Mouse (Mus musculus): ENCODE results near the gene Dnmbp. TPM values are rescaled to one million over a fixed set of nuclear protein-coding genes. Genes with fewer than 3 reads are reported as not detected.

Gene Dnmbp
- polyA plus RNA-seq, 1 experiment from 2014 or later = 8.4 TPM

- 2% methylated on average over 37 of the region's 41 CpGs for WGBS
- Histone ChIP-seq H3K36me3 (ENCODE audit: control insufficient read depth, insufficient read depth, low read length) (no peaks in the 10 kb centered on the region), H3K27ac (ENCODE audit: low read depth, low read length) (peak overlapping the region; percentile 75), H3K9ac (replicated peaks; ENCODE audit: low read depth, low read length) (peak overlapping the region; percentile 72), H3K4me3 (ENCODE audit: low read depth, low read length) (peak overlapping the region; percentile 59), H3K9me3 (ENCODE audit: control insufficient read depth, low read length) (no peaks in the 10 kb centered on the region), H3K4me1 (ENCODE audit: control insufficient read depth, insufficient read depth, low read length) (peaks cover 9% of the 10 kb centered on the region; the same call in 1 of the 2 replicates), H3K4me2 (ENCODE audit: low read depth, low read length) (peak overlapping the region; percentile 75), H3K27me3 (ENCODE audit: control insufficient read depth, insufficient read depth, low read length) (no peaks in the 10 kb centered on the region)
- peak; percentile 89 for ATAC-seq (ENCODE audit: low read depth)
These were observed 60.4 kb downstream of the Dnmbp start for GRCm38 (mm10) chr19:43879401-43880212.

- no peak for ATAC-seq (ENCODE audit: low read depth)
- H3K9me3 ChIP-seq (ENCODE audit: control insufficient read depth, low read length) = no peaks in the 10 kb centered on the region
- no peaks in the 10 kb centered on the region for H3K27me3 ChIP-seq (ENCODE audit: control insufficient read depth, insufficient read depth, low read length)
- WGBS = 6% methylated on average over 17 of the region's 17 CpGs
- H3K4me1 ChIP-seq (ENCODE audit: control insufficient read depth, insufficient read depth, low read length) = peaks cover 9% of the 10 kb centered on the region; the same call in 1 of the 2 replicates
- no peaks in the 10 kb centered on the region for H3K36me3 ChIP-seq (ENCODE audit: control insufficient read depth, insufficient read depth, low read length)
- H3K9ac ChIP-seq (replicated peaks; ENCODE audit: low read depth, low read length) = peak overlapping the region; percentile 72; the same call in 1 of the 2 replicates
- H3K4me2 ChIP-seq (ENCODE audit: low read depth, low read length) = peak overlapping the region; percentile 75
- peak overlapping the region; percentile 59 for H3K4me3 ChIP-seq (ENCODE audit: low read depth, low read length)
- no peak overlapping the region for H3K27ac ChIP-seq (ENCODE audit: low read depth, low read length)
These were observed 61.6 kb downstream of the Dnmbp start for GRCm38 (mm10) chr19:43878111-43879092.

- H3K4me3 ChIP-seq (ENCODE audit: low read depth, low read length) = no peak overlapping the region
- H3K27me3 ChIP-seq (ENCODE audit: control insufficient read depth, insufficient read depth, low read length) = no peaks in the 10 kb centered on the region
- H3K4me2 ChIP-seq (ENCODE audit: low read depth, low read length) = no peak overlapping the region
- H3K4me1 ChIP-seq (ENCODE audit: control insufficient read depth, insufficient read depth, low read length) = peaks cover 9% of the 10 kb centered on the region; the same call in 1 of the 2 replicates
- no peaks in the 10 kb centered on the region for H3K36me3 ChIP-seq (ENCODE audit: control insufficient read depth, insufficient read depth, low read length)
- WGBS = 78% methylated on average over 8 of the region's 8 CpGs
- H3K9ac ChIP-seq (replicated peaks; ENCODE audit: low read depth, low read length) = no peak overlapping the region
- H3K9me3 ChIP-seq (ENCODE audit: control insufficient read depth, low read length) = no peaks in the 10 kb centered on the region
- no peak overlapping the region for H3K27ac ChIP-seq (ENCODE audit: low read depth, low read length)
- no peak for ATAC-seq (ENCODE audit: low read depth)
These were observed 62.6 kb downstream of the Dnmbp start for GRCm38 (mm10) chr19:43877364-43877763.

- 36% methylated on average over 2 of the region's 2 CpGs for WGBS
- no peak overlapping the region for H3K4me3 ChIP-seq (ENCODE audit: low read depth, low read length)
- no peaks in the 10 kb centered on the region for H3K27me3 ChIP-seq (ENCODE audit: control insufficient read depth, insufficient read depth, low read length)
- no peak for ATAC-seq (ENCODE audit: low read depth)
- no peaks in the 10 kb centered on the region for H3K36me3 ChIP-seq (ENCODE audit: control insufficient read depth, insufficient read depth, low read length)
- H3K27ac ChIP-seq (ENCODE audit: low read depth, low read length) = no peak overlapping the region
- no peaks in the 10 kb centered on the region for H3K9me3 ChIP-seq (ENCODE audit: control insufficient read depth, low read length)
- no peak overlapping the region for H3K4me2 ChIP-seq (ENCODE audit: low read depth, low read length)
- H3K9ac ChIP-seq (replicated peaks; ENCODE audit: low read depth, low read length) = no peak overlapping the region
- peaks cover 9% of the 10 kb centered on the region; the same call in 1 of the 2 replicates for H3K4me1 ChIP-seq (ENCODE audit: control insufficient read depth, insufficient read depth, low read length)
These were observed 64.0 kb downstream of the Dnmbp start for GRCm38 (mm10) chr19:43875996-43876395.

- ATAC-seq (ENCODE audit: low read depth) = no peak
- Histone ChIP-seq H3K27ac (ENCODE audit: low read depth, low read length) (no peak overlapping the region), H3K4me2 (ENCODE audit: low read depth, low read length) (no peak overlapping the region), H3K4me1 (ENCODE audit: control insufficient read depth, insufficient read depth, low read length) (peaks cover 5% of the 10 kb centered on the region; the same call in 1 of the 2 replicates), H3K9ac (replicated peaks; ENCODE audit: low read depth, low read length) (no peak overlapping the region), H3K27me3 (ENCODE audit: control insufficient read depth, insufficient read depth, low read length) (no peaks in the 10 kb centered on the region), H3K4me3 (ENCODE audit: low read depth, low read length) (no peak overlapping the region), H3K9me3 (ENCODE audit: control insufficient read depth, low read length) (no peaks in the 10 kb centered on the region), H3K36me3 (ENCODE audit: control insufficient read depth, insufficient read depth, low read length) (peaks cover 3% of the 10 kb centered on the region; the same call in 1 of the 2 replicates)
- whole genome bisulfite sequencing = 97% methylated on average over 11 of the region's 11 CpGs
These were observed 65.6 kb downstream of the Dnmbp start for GRCm38 (mm10) chr19:43874351-43874750.

- Histone ChIP-seq H3K4me2 (ENCODE audit: low read depth, low read length) (no peak overlapping the region), H3K36me3 (ENCODE audit: control insufficient read depth, insufficient read depth, low read length) (peaks cover 31% of the 10 kb centered on the region), H3K27me3 (ENCODE audit: control insufficient read depth, insufficient read depth, low read length) (no peaks in the 10 kb centered on the region), H3K9me3 (ENCODE audit: control insufficient read depth, low read length) (no peaks in the 10 kb centered on the region), H3K9ac (replicated peaks; ENCODE audit: low read depth, low read length) (no peak overlapping the region), H3K4me3 (ENCODE audit: low read depth, low read length) (no peak overlapping the region), H3K27ac (ENCODE audit: low read depth, low read length) (no peak overlapping the region), H3K4me1 (ENCODE audit: control insufficient read depth, insufficient read depth, low read length) (no peaks in the 10 kb centered on the region)
- no peak for ATAC-seq (ENCODE audit: low read depth)
- WGBS = 87% methylated on average over 4 of the region's 4 CpGs
These were observed 69.6 kb downstream of the Dnmbp start for GRCm38 (mm10) chr19:43870418-43870817.

- no peak overlapping the region for H3K27ac ChIP-seq (ENCODE audit: low read depth, low read length)
- H3K9ac ChIP-seq (replicated peaks; ENCODE audit: low read depth, low read length) = no peak overlapping the region
- H3K9me3 ChIP-seq (ENCODE audit: control insufficient read depth, low read length) = no peaks in the 10 kb centered on the region
- H3K4me1 ChIP-seq (ENCODE audit: control insufficient read depth, insufficient read depth, low read length) = no peaks in the 10 kb centered on the region
- ATAC-seq (ENCODE audit: low read depth) = no peak
- peaks cover 18% of the 10 kb centered on the region for H3K36me3 ChIP-seq (ENCODE audit: control insufficient read depth, insufficient read depth, low read length)
- H3K27me3 ChIP-seq (ENCODE audit: control insufficient read depth, insufficient read depth, low read length) = no peaks in the 10 kb centered on the region
- H3K4me3 ChIP-seq (ENCODE audit: low read depth, low read length) = no peak overlapping the region
- H3K4me2 ChIP-seq (ENCODE audit: low read depth, low read length) = no peak overlapping the region
- 87% methylated on average over 6 of the region's 6 CpGs for WGBS
These were observed 82.6 kb downstream of the Dnmbp start for GRCm38 (mm10) chr19:43857347-43857746.

GRCm38 (mm10) chr19:43852837-43853545, 87.0 kb downstream of the Dnmbp start:
- H3K4me3 ChIP-seq (ENCODE audit: low read depth, low read length) = no peak overlapping the region
- ATAC-seq (ENCODE audit: low read depth) = no peak
- H3K4me1 ChIP-seq (ENCODE audit: control insufficient read depth, insufficient read depth, low read length) = no peaks in the 10 kb centered on the region
- no peak overlapping the region for H3K4me2 ChIP-seq (ENCODE audit: low read depth, low read length)
- peaks cover 46% of the 10 kb centered on the region for H3K36me3 ChIP-seq (ENCODE audit: control insufficient read depth, insufficient read depth, low read length)
- no peaks in the 10 kb centered on the region for H3K27me3 ChIP-seq (ENCODE audit: control insufficient read depth, insufficient read depth, low read length)
- no peak overlapping the region for H3K9ac ChIP-seq (replicated peaks; ENCODE audit: low read depth, low read length)
- WGBS = 81% methylated on average over 7 of the region's 7 CpGs
- no peak overlapping the region for H3K27ac ChIP-seq (ENCODE audit: low read depth, low read length)
- H3K9me3 ChIP-seq (ENCODE audit: control insufficient read depth, low read length) = no peaks in the 10 kb centered on the region

All from neural tube, embryonic 14.5 days (tissue).